Mouse (Mus musculus) gastrocnemius, postnatal 25 days (tissue): Measurements from ENCODE around the gene Vps37d. TPM values are rescaled to one million over a fixed set of nuclear protein-coding genes. Genes with fewer than 3 reads are reported as not detected.
A peak's percentile ranks its signal among the peaks of the same experiment; 100 is the strongest.

Experiments
- DNase-seq: peaks from one replicate; pipeline ENCODE4 v3.0.0; 2022
- total RNA-seq, 2 experiments: library from RNA; stranded (reverse); gene quantifications; 1 replicate in 1 of 2; 2 replicates in 1 of 2; pipeline ENCODE4 v1.2.3; 2021

Vps37d gene
- total RNA-seq, 2 experiments from 2014 or later: 0.41 TPM; not detected in 1

DNA sequence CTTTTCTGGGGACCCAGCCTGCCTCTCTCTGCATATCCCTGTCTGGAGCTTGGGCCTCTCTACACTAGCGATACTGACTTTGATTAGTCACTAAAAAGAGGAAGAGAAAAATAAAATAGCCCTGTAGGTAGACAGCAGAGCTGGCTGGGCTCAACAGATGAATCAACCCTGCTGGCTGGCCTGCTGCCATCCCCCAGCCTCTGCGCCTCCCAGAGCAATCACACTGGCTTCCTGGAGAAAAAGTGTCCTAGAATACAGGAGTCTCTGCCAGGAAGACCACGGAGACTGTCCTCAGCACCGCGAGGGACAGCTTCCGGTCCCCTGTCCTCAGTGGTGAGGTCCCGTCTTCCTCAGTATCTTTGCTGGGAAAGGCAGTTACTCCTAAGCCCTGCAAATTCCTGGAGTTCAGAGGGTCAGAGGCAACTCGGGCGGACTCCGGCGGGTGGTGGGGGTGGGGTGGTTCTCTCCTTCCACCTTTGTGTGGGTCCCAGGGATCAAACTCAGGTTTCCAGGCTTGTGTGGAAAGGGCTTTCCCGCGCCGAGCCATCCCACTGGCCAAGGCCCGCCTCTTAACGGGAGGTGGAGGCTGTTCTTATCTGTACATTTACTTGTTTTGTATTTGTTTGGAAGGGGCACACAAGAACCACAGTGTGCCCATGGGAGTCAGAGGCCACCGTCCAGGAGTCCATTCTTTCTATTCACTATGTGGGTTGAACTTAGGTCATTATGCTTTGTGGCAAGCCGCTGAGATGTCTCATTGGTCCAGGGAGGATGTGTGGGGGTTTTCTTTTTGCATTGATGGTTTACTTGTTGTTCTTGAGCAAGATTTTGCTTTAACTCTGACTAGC is 48.8 kb downstream of the Vps37d start:
- DNase-seq: peak; percentile 30

DNA sequence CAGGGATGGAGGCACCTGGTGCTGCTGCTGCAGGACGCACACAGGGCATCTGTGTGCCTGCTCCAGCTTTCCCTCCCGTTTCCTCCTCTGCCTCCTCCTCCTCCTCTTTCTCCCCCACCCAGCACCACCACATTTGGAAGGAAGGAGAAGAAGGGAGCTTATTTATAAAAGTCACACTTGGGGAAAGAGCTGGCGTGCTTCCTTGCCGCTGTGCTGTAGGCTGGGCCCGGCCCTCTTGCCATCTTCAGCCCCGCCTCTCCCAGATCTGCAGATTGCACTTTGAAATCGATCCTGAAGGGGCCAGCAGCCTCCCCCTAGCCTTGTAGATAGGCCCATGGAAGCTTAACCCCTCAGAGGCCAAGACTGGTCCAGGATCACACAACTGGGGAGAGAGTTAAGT is 52.2 kb downstream of the Vps37d start:
- DNase-seq: no peak

DNA sequence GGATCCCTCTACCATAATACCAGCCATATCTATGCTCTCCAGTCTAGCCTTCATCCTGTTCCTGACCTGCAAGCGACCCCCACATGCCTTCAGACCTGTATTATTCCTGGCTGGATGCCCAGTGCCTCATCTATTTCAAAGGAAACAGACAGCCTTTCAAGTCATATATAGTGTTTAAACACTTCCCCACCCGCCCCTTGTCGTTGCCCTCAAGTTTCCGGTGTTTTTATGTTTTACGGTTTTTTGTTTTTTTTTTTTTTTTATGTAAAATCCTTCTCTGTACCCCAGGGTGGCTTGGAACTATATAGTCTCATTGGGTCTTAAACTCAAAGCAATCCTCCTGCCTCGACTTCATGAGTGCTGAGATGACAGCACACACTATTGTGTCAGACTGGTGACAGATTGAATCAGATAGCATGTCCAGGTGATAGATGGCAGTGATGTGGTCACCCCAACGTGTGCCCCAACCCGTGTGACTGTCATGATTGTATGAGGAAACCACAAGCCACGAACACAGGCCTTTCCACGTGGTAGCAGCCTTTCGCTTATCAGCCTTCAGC is 53.3 kb downstream of the Vps37d start:
- DNase-seq: no peak

DNA sequence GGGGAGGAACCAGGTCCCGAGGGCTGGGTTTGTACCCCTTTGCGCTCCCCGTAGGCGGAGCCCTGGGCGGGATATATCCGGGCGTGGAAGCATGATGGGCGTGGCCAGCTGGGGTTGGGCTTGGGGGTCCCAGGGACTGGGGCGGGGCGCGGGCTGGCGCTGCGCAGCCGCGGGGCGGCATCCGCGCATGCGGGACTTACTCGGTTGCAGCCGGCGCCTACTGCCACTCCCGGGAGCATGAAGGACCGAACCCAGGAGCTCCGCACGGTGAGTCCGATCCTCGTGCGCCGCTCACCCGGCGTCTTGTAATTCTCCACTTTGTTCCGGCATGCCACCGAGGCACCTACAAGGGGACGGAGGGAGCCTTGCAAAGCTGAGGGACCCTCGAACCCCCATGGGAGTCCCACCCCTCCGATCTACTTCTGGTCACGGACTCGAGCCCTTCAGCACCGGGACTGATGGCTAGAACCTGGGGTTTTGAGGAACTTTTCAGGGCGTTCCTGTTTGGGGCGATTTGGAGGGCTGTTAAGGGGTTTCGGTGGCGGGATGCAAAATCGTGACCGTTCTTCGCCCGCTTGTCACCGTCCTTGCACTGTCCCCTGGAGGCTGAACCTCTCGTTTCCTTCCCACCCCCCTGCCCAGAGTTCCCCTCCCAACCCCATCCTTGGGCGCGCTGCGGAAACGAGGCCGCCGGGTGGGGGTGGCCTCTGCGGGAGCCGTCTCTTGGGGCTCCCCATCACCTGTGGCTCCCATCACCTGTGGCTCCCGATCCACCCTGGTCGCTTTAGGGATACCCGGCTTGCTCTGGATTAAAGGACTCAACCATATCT is 54.5 kb downstream of the Vps37d start, which contains the start of gene Stx1a:
Gene Stx1a, plus strand, starts transcription at position 139 of the 830 bp plus-strand sequence.
- peak; percentile 87 for DNase-seq

Other genes with a start within 250 kb of the Vps37d start
- not detected for gene Tmem270, start 171.5 kb downstream of the Vps37d start, total RNA-seq
- gene Cldn13, start 162.7 kb downstream of the Vps37d start, total RNA-seq: not detected
- 1 to 10 TPM; 4.0 to 5.2 TPM for gene Mettl27, start 145.9 kb downstream of the Vps37d start, total RNA-seq
- not detected for gene Cldn4, start 131.3 kb downstream of the Vps37d start, total RNA-seq
- gene Cldn3, start 92.1 kb downstream of the Vps37d start, total RNA-seq: under 1 TPM in 1 of 2 experiments, not detected in 1; 0.21 TPM
- gene Abhd11, start 69.1 kb downstream of the Vps37d start, total RNA-seq: 10 to 100 TPM; 57.1 to 58.5 TPM
- 1 to 10 TPM in 1 of 2 experiments, under 1 TPM in 1; 0.69 to 1.5 TPM for gene Stx1a, start 54.8 kb downstream of the Vps37d start, total RNA-seq
- 10 to 100 TPM; 22.0 to 25.2 TPM for gene Dnajc30, start 14.1 kb downstream of the Vps37d start, total RNA-seq
- gene Bud23, start 13.3 kb downstream of the Vps37d start, total RNA-seq: 10 to 100 TPM; 21.7 to 27.4 TPM
- 10 to 100 TPM; 72.1 to 80.3 TPM for gene Mlxipl, start 11.6 kb upstream of the Vps37d start, total RNA-seq
- gene Tbl2, start 71.4 kb upstream of the Vps37d start, total RNA-seq: 10 to 100 TPM in 1 of 2 experiments, 1 to 10 TPM in 1; 7.5 to 10.5 TPM
- 10 to 100 TPM; 27.1 to 27.4 TPM for gene Bcl7b, start 90.0 kb upstream of the Vps37d start, total RNA-seq
- 10 to 100 TPM; 25.7 to 29.2 TPM for gene Baz1b, start 109.0 kb upstream of the Vps37d start, total RNA-seq
- gene Fzd9, start 173.0 kb upstream of the Vps37d start, total RNA-seq: 10 to 100 TPM; 13.0 to 35.9 TPM